Mouse (Mus musculus) thymus, postnatal 4 days (tissue): ENCODE measurements at regions not wholly inside any gene's neighbourhood (a gene's known extent, or its start where the extent isn't known, plus 50 kb on each side); places are given as distances from the start of the nearest gene placed in this dataset.

ENCODE experiments used
- DNase-seq: peaks from one replicate; pipeline ENCODE4 v3.0.0; 2021

GRCm38 (mm10) chr7:68686396-68687139 lies 62.5 kb downstream of the Arrdc4 start:
- DNase-seq, result no peak

- no peak for DNase-seq
Measured at GRCm38 (mm10) chr7:68682929-68683643, 66.0 kb downstream of the Arrdc4 start.

- no peak for DNase-seq
Measured at GRCm38 (mm10) chr7:68682318-68682728, 66.7 kb downstream of the Arrdc4 start.

- no peak for DNase-seq
Measured at GRCm38 (mm10) chr7:68679770-68680169, 69.3 kb downstream of the Arrdc4 start.

GRCm38 (mm10) chr7:68667790-68668732 lies 81.0 kb downstream of the Arrdc4 start:
- no peak for DNase-seq

- DNase-seq, result no peak
Measured at GRCm38 (mm10) chr7:68667215-68667614, 81.8 kb downstream of the Arrdc4 start.

GRCm38 (mm10) chr7:68656354-68656753 lies 92.7 kb downstream of the Arrdc4 start:
- no peak for DNase-seq

GRCm38 (mm10) chr7:68653534-68653933 lies 95.5 kb downstream of the Arrdc4 start:
- no peak for DNase-seq

- DNase-seq, result no peak
Measured at GRCm38 (mm10) chr7:68651418-68651817, 97.6 kb downstream of the Arrdc4 start.

GRCm38 (mm10) chr7:68637556-68638215 lies 111.4 kb downstream of the Arrdc4 start:
- no peak for DNase-seq

GRCm38 (mm10) chr7:68621080-68621479 lies 128.0 kb downstream of the Arrdc4 start:
- DNase-seq, result no peak

- DNase-seq, result no peak
Measured at GRCm38 (mm10) chr7:68610499-68610898, 138.5 kb downstream of the Arrdc4 start.

GRCm38 (mm10) chr7:68607170-68607569 lies 141.9 kb downstream of the Arrdc4 start:
- DNase-seq, result no peak

- no peak for DNase-seq
Measured at GRCm38 (mm10) chr7:68606278-68606677, 142.8 kb downstream of the Arrdc4 start.

- DNase-seq, result no peak
Measured at GRCm38 (mm10) chr7:68603711-68604110, 145.3 kb downstream of the Arrdc4 start.

GRCm38 (mm10) chr7:68602003-68602402 lies 147.0 kb downstream of the Arrdc4 start:
- no peak for DNase-seq

- no peak for DNase-seq
Measured at GRCm38 (mm10) chr7:68594017-68594386, 155.0 kb downstream of the Arrdc4 start.

- DNase-seq, result no peak
Measured at GRCm38 (mm10) chr7:68593344-68594016, 155.6 kb downstream of the Arrdc4 start.

GRCm38 (mm10) chr7:68582540-68583325 lies 166.3 kb downstream of the Arrdc4 start:
- DNase-seq, result no peak

GRCm38 (mm10) chr7:68580650-68581049 lies 168.4 kb downstream of the Arrdc4 start:
- peak; percentile 66 for DNase-seq

- peak; percentile 85 for DNase-seq
Measured at GRCm38 (mm10) chr7:68579666-68580065, 169.4 kb downstream of the Arrdc4 start.
